12 mouse cellular contexts compared by ENCODE assay signal in genomic region chr2:104497771-104498170, GRCm38 (mm10). TPM values are rescaled to one million over a fixed set of nuclear protein-coding genes. Genes with fewer than 3 reads are reported as not detected.
DNase-seq lines count a peak whose midpoint lies in the region; ATAC-seq lines count a peak whose summit lies in the region.
"Had no signal": no experiment of that assay in that cellular context is flagged by ENCODE, and none has a peak within 500 bp of the region (broad histone marks: within the 10 kb centered on the region; RNA-seq: fewer than 3 reads in every experiment).

No protein-coding gene starts in this region.

- H3K4me1 ChIP-seq in heart, embryonic 13.5 days: peaks cover 42% of the 10 kb centered on the region

- H3K36me3 ChIP-seq in heart, embryonic 13.5 days: no peaks in the 10 kb centered on the region

- intact Hi-C loops in heart, postnatal 25 days (cut with DNase I): loop anchor here (10.0 kb wide), 2 partner anchors 463 to 703 kb away; partner anchors contain the start of gene Caprin1
- intact Hi-C loops in gastrocnemius, postnatal 14 days (cut with DNase I; ENCODE audit: low total_unique reads): loop anchor here (10.0 kb wide), 2 partner anchors 53 to 87 kb away; no protein-coding TSS in a partner anchor

- 43% methylated on average over 4 of the region's 4 CpGs for WGBS in heart, embryonic 13.5 days

- 0 out of 2 replicates have a peak overlapping the region, but pooled peaks have one; percentile 52 for H3K9ac ChIP-seq in heart, embryonic 13.5 days
- H3K9ac ChIP-seq: forebrain, embryonic 13.5 days had no signal

- no peaks in the 10 kb centered on the region for H3K9me3 ChIP-seq in heart, embryonic 13.5 days
- H3K9me3 ChIP-seq: forebrain, embryonic 13.5 days had no signal

- no peaks in the 10 kb centered on the region for H3K27me3 ChIP-seq in heart, embryonic 13.5 days (replicated peaks)

- ATAC-seq in heart, embryonic 13.5 days (ENCODE audit: extremely low read depth, insufficient number of reproducible peaks, low FRiP score, low TSS enrichment): no peak
- peak; percentile 43 for ATAC-seq in frontal cortex, adult (ENCODE audit: low TSS enrichment)
- ATAC-seq: forebrain, embryonic 13.5 days; midbrain, embryonic 16.5 days had no signal

- no peak overlapping the region for H3K27ac ChIP-seq in heart, embryonic 13.5 days (replicated peaks)
- H3K27ac ChIP-seq: forebrain, embryonic 13.5 days had no signal

- H3K4me2 ChIP-seq in heart, embryonic 13.5 days: no peak overlapping the region
- H3K4me2 ChIP-seq: forebrain, embryonic 13.5 days had no signal

- H3K4me3 ChIP-seq in heart, embryonic 13.5 days: no peak overlapping the region
- H3K4me3 ChIP-seq: forebrain, embryonic 13.5 days had no signal

- no peak for DNase-seq in heart, postnatal 25 days (ENCODE audit: low spot score)
- DNase-seq in 3T3-L1 (ENCODE audit: low read depth, low spot score): peak; percentile 36
- peak; percentile 34 to 63 for DNase-seq in left cerebral cortex, adult 8-10 months (ENCODE audit: low spot score in 2 of 2)
- DNase-seq in gastrocnemius, postnatal 14 days: no peak
- no peak for DNase-seq in ovary, adult 18-20 months (ENCODE audit: low spot score)
- DNase-seq in Muller cell, postnatal 12 days (ENCODE audit: inconsistent ontology term): no peak
- DNase-seq: kidney, adult 18-20 months; lung, postnatal 14 days had no signal

RNA-seq across cellular contexts. Expression of gene Hipk3, which starts 3.5 kb away (rescaled TPM):
- polyA plus RNA-seq in heart, embryonic 13.5 days (2015; fragmentation: Nextera tagmentation; extraction: Ambion mirVana): 29.9 and 30.6 TPM in 2 replicates
- 100 to 1,000 TPM; 202 to 215 TPM for total RNA-seq in heart, postnatal 25 days (2021)
- total RNA-seq in left cerebral cortex, adult 8-10 months (2022): 100 to 1,000 TPM in 2 of 4 experiments, 10 to 100 TPM in 2; 91.0 to 102 (median 98.9) TPM
- total RNA-seq in gastrocnemius, postnatal 14 days (2021): 100 to 1,000 TPM; 142 to 158 TPM

Comparison
In these comparisons a context has a peak if more than half of its experiments do, and no peak if none do; other contexts are left out.
1. DNase-seq: peak in 3T3-L1 (single experiment) and left cerebral cortex, adult 8-10 months (2 of 2); none in heart, postnatal 25 days (single experiment), gastrocnemius, postnatal 14 days (single experiment), ovary, adult 18-20 months (single experiment) and Muller cell, postnatal 12 days (single experiment).